Mouse (Mus musculus): Measurements from ENCODE around the gene Edem3. TPM values are rescaled to one million over a fixed set of nuclear protein-coding genes. Genes with fewer than 3 reads are reported as not detected.
A peak's percentile ranks its signal among the peaks of the same experiment; 100 is the strongest.

Edem3 gene
- polyA plus RNA-seq, 1 experiment, result 8.6 TPM

- Histone ChIP-seq H3K27ac (ENCODE audit: control insufficient read depth, insufficient read depth, low read depth, low read length, poor library complexity) (no peak overlapping the region), H3K4me3 (replicated peaks; ENCODE audit: control insufficient read depth, low read depth, low read length) (no peak overlapping the region), H3K4me1 (ENCODE audit: control insufficient read depth, insufficient read depth, low read length) (peaks cover 1% of the 10 kb centered on the region; the same call in 1 of the 2 replicates)
- 80% methylated on average over 5 of the region's 5 CpGs for WGBS
- TF ChIP-seq CTCF (IDR thresholded peaks at IDR 0.05; ENCODE audit: control insufficient read depth, insufficient read depth, low read length), result no peak
- no peak for TF ChIP-seq POLR2A (IDR thresholded peaks at IDR 0.05; ENCODE audit: borderline replicate concordance, control insufficient read depth, low read depth, low read length)
Measured at GRCm38 (mm10) chr1:151712664-151713063, 42.5 kb upstream of the Edem3 start.

- TF ChIP-seq CTCF (IDR thresholded peaks at IDR 0.05; ENCODE audit: control insufficient read depth, insufficient read depth, low read length) (no peak), POLR2A (IDR thresholded peaks at IDR 0.05; ENCODE audit: borderline replicate concordance, control insufficient read depth, low read depth, low read length) (no peak)
- Histone ChIP-seq H3K4me1 (ENCODE audit: control insufficient read depth, insufficient read depth, low read length) (peaks cover 1% of the 10 kb centered on the region; the same call in 1 of the 2 replicates), H3K4me3 (replicated peaks; ENCODE audit: control insufficient read depth, low read depth, low read length) (no peak overlapping the region), H3K27ac (ENCODE audit: control insufficient read depth, insufficient read depth, low read depth, low read length, poor library complexity) (no peak overlapping the region)
Measured at GRCm38 (mm10) chr1:151713622-151714021, 41.5 kb upstream of the Edem3 start.

- no peak overlapping the region for H3K27ac ChIP-seq (ENCODE audit: control insufficient read depth, insufficient read depth, low read depth, low read length, poor library complexity)
- H3K4me3 ChIP-seq (replicated peaks; ENCODE audit: control insufficient read depth, low read depth, low read length), result no peak overlapping the region
- no peaks in the 10 kb centered on the region; the same call in 1 of the 2 replicates for H3K4me1 ChIP-seq (ENCODE audit: control insufficient read depth, insufficient read depth, low read length)
- TF ChIP-seq CTCF (IDR thresholded peaks at IDR 0.05; ENCODE audit: control insufficient read depth, insufficient read depth, low read length), result 0 out of 2 replicates have a peak, but pooled peaks have one; percentile 17
- no peak for TF ChIP-seq POLR2A (IDR thresholded peaks at IDR 0.05; ENCODE audit: borderline replicate concordance, control insufficient read depth, low read depth, low read length)
- 91% methylated on average over 11 of the region's 11 CpGs for WGBS
Measured at GRCm38 (mm10) chr1:151716024-151716710, 39.0 kb upstream of the Edem3 start.

DNA sequence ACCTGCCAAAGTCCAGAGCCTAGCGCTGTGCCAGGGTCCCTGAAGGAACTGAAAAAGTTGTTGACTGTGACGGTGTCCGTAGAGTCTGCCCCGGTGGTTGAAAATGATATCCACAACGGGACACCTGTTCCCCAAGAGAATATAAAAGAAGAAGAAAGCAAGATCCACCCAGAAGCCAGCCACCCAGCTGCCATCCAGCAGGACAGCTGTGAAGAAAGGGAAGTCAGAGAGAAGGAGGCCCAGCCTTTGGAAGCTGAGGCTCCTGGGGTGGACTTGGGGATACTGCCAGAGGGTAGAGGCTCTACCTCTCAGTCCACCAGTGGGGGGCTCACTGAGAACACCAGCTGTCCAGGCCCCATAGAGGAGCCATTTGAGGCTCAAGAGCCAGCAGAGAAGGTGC lies 37.5 kb upstream of the Edem3 start:
- no peak for TF ChIP-seq CTCF (IDR thresholded peaks at IDR 0.05; ENCODE audit: control insufficient read depth, insufficient read depth, low read length)
- TF ChIP-seq POLR2A (IDR thresholded peaks at IDR 0.05; ENCODE audit: borderline replicate concordance, control insufficient read depth, low read depth, low read length), result no peak
- WGBS, result 64% methylated on average over 5 of the region's 5 CpGs
- Histone ChIP-seq H3K4me3 (replicated peaks; ENCODE audit: control insufficient read depth, low read depth, low read length) (no peak overlapping the region), H3K27ac (ENCODE audit: control insufficient read depth, insufficient read depth, low read depth, low read length, poor library complexity) (peak overlapping the region; percentile 55), H3K4me1 (ENCODE audit: control insufficient read depth, insufficient read depth, low read length) (no peaks in the 10 kb centered on the region)

GRCm38 (mm10) chr1:151718575-151718974 lies 36.6 kb upstream of the Edem3 start:
- H3K4me3 ChIP-seq (replicated peaks; ENCODE audit: control insufficient read depth, low read depth, low read length), result no peak overlapping the region
- no peaks in the 10 kb centered on the region; the same call in 1 of the 2 replicates for H3K4me1 ChIP-seq (ENCODE audit: control insufficient read depth, insufficient read depth, low read length)
- no peak for TF ChIP-seq CTCF (IDR thresholded peaks at IDR 0.05; ENCODE audit: control insufficient read depth, insufficient read depth, low read length)
- no peak for TF ChIP-seq POLR2A (IDR thresholded peaks at IDR 0.05; ENCODE audit: borderline replicate concordance, control insufficient read depth, low read depth, low read length)
- H3K27ac ChIP-seq (ENCODE audit: control insufficient read depth, insufficient read depth, low read depth, low read length, poor library complexity), result no peak overlapping the region
- 17% methylated on average over 8 of the region's 8 CpGs for WGBS

GRCm38 (mm10) chr1:151719911-151720310 lies 35.3 kb upstream of the Edem3 start:
- WGBS, result 88% methylated on average over 5 of the region's 5 CpGs
- Histone ChIP-seq H3K4me1 (ENCODE audit: control insufficient read depth, insufficient read depth, low read length) (no peaks in the 10 kb centered on the region; the same call in 1 of the 2 replicates), H3K27ac (ENCODE audit: control insufficient read depth, insufficient read depth, low read depth, low read length, poor library complexity) (no peak overlapping the region), H3K4me3 (replicated peaks; ENCODE audit: control insufficient read depth, low read depth, low read length) (no peak overlapping the region)
- TF ChIP-seq POLR2A (IDR thresholded peaks at IDR 0.05; ENCODE audit: borderline replicate concordance, control insufficient read depth, low read depth, low read length) (no peak), CTCF (IDR thresholded peaks at IDR 0.05; ENCODE audit: control insufficient read depth, insufficient read depth, low read length) (no peak)

GRCm38 (mm10) chr1:151720566-151720965 lies 34.6 kb upstream of the Edem3 start:
- no peak overlapping the region for H3K27ac ChIP-seq (ENCODE audit: control insufficient read depth, insufficient read depth, low read depth, low read length, poor library complexity)
- H3K4me3 ChIP-seq (replicated peaks; ENCODE audit: control insufficient read depth, low read depth, low read length), result no peak overlapping the region
- no peaks in the 10 kb centered on the region; the same call in 1 of the 2 replicates for H3K4me1 ChIP-seq (ENCODE audit: control insufficient read depth, insufficient read depth, low read length)
- WGBS, result 82% methylated on average over 2 of the region's 2 CpGs
- TF ChIP-seq CTCF (IDR thresholded peaks at IDR 0.05; ENCODE audit: control insufficient read depth, insufficient read depth, low read length) (no peak), POLR2A (IDR thresholded peaks at IDR 0.05; ENCODE audit: borderline replicate concordance, control insufficient read depth, low read depth, low read length) (no peak)

- 86% methylated on average over 10 of the region's 10 CpGs for WGBS
- H3K4me1 ChIP-seq (ENCODE audit: control insufficient read depth, insufficient read depth, low read length), result no peaks in the 10 kb centered on the region; the same call in 1 of the 2 replicates
- TF ChIP-seq CTCF (IDR thresholded peaks at IDR 0.05; ENCODE audit: control insufficient read depth, insufficient read depth, low read length) (no peak), POLR2A (IDR thresholded peaks at IDR 0.05; ENCODE audit: borderline replicate concordance, control insufficient read depth, low read depth, low read length) (no peak)
- no peak overlapping the region for H3K4me3 ChIP-seq (replicated peaks; ENCODE audit: control insufficient read depth, low read depth, low read length)
- no peak overlapping the region for H3K27ac ChIP-seq (ENCODE audit: control insufficient read depth, insufficient read depth, low read depth, low read length, poor library complexity)
Measured at GRCm38 (mm10) chr1:151721357-151721983, 33.7 kb upstream of the Edem3 start.
